Mouse (Mus musculus) bone marrow macrophage, adult 2 months (primary cell): Measurements from ENCODE around the gene 6030458C11Rik.

Source experiments
- CTCF ChIP-seq: IDR thresholded peaks from 2 replicates; pipeline ENCODE4 v1.5.1; 2012; ENCODE audit warnings: low read depth, mild to moderate bottlenecking, low read length, moderate library complexity
- POLR2A ChIP-seq: IDR thresholded peaks from 2 replicates; pipeline ENCODE4 v1.6.1; 2012; ENCODE audit warnings: mild to moderate bottlenecking, low read depth, low read length, borderline replicate concordance

- TF ChIP-seq CTCF (no peak), POLR2A (no peak)
Measured at GRCm38 (mm10) chr15:12763147-12763546, 61.3 kb downstream of the 6030458C11Rik start.
